Mouse (Mus musculus) mouse embryonic stem cell (cell line): Measurements from ENCODE around the gene Ckap2l.

Experiments used
- in situ Hi-C, 2 experiments: fragments of 300-500 bp; cut with MboI; formaldehyde crosslinking; loops; 1 replicate in 1 of 2; 3 replicates in 1 of 2; pipeline ENCODE4 v1.14.3; 2019 to 2020; ENCODE audit warnings: low sequenced_read_pairs in 2 of 2, low pct_unique_long_range_greater_than_20kb in 1 of 2, mixed read lengths in 1 of 2; ENCODE audit not compliant: unreplicated experiment in 1 of 2

Gene Ckap2l

GRCm38 (mm10) chr2:129244446-129245120, 52.4 kb downstream of the Ckap2l start:
- in situ Hi-C loops = no loop called here

GRCm38 (mm10) chr2:129243786-129244185, 53.2 kb downstream of the Ckap2l start:
- in situ Hi-C loops = no loop called here

- in situ Hi-C loops = no loop called here
Measured at GRCm38 (mm10) chr2:129243005-129243404, 54.0 kb downstream of the Ckap2l start.

- in situ Hi-C loops = no loop called here
Measured at GRCm38 (mm10) chr2:129241845-129242833, 54.9 kb downstream of the Ckap2l start.

- in situ Hi-C loops = no loop called here
Measured at GRCm38 (mm10) chr2:129240726-129241432, 56.1 kb downstream of the Ckap2l start.

GRCm38 (mm10) chr2:129236526-129236925, 60.5 kb downstream of the Ckap2l start:
- in situ Hi-C loops = no loop called here

- in situ Hi-C loops = no loop called here
Measured at GRCm38 (mm10) chr2:129234731-129235130, 62.3 kb downstream of the Ckap2l start.

- in situ Hi-C loops = no loop called here
Measured at GRCm38 (mm10) chr2:129233803-129234477, 63.1 kb downstream of the Ckap2l start.

GRCm38 (mm10) chr2:129233218-129233617, 63.8 kb downstream of the Ckap2l start:
- in situ Hi-C loops = no loop called here

- in situ Hi-C loops = no loop called here
Measured at GRCm38 (mm10) chr2:129232484-129232883, 64.5 kb downstream of the Ckap2l start.

GRCm38 (mm10) chr2:129232023-129232422, 65.0 kb downstream of the Ckap2l start:
- in situ Hi-C loops = no loop called here

- in situ Hi-C loops = no loop called here
Measured at GRCm38 (mm10) chr2:129229316-129229715, 67.7 kb downstream of the Ckap2l start.

GRCm38 (mm10) chr2:129228571-129228970, 68.4 kb downstream of the Ckap2l start:
- in situ Hi-C loops = no loop called here

- in situ Hi-C loops = no loop called here
Measured at GRCm38 (mm10) chr2:129227709-129228108, 69.3 kb downstream of the Ckap2l start.

- in situ Hi-C loops = no loop called here
Measured at GRCm38 (mm10) chr2:129227011-129227529, 69.9 kb downstream of the Ckap2l start.

GRCm38 (mm10) chr2:129226296-129226851, 70.6 kb downstream of the Ckap2l start:
- in situ Hi-C loops = no loop called here

- in situ Hi-C loops = no loop called here
Measured at GRCm38 (mm10) chr2:129225251-129225819, 71.7 kb downstream of the Ckap2l start.

- in situ Hi-C loops = no loop called here
Measured at GRCm38 (mm10) chr2:129224178-129224577, 72.8 kb downstream of the Ckap2l start.
